Comparison of ENCODE assay signal across 23 mouse cellular contexts in the genomic region with DNA sequence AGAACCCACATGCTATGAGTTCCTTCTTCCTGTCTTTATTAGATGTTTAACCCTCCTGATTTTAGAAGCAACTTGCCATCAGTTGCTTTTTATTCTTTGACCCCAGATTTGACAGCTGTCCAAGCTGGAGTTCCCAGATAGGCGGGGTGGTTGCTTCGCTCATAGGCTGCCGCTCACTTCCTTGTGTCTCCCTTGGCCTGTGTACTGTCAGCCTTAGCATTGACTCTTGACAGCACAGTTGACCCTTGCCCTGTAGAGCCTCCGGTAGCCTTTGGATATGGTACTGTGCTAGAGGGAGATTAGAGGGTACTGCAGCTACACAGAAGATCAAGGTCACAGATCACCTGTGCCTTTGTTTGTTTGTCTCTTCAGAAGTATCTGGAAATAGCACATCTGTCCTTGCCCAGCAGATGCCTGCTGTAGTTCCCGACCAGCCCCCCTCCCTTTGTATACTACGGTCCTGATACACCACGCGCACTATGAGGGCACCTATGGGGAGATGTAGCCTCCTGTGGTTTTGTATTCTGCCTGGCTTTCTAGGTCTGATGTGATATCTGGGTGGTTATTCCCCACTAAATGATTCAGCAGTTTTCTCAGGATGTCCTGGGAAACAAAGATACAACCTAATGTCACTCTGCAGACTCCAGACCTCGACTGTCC. TPM values are rescaled to one million over a fixed set of nuclear protein-coding genes. Genes with fewer than 3 reads are reported as not detected.
A peak's percentile ranks its signal among the peaks of the same experiment; 100 is the strongest.
DNase-seq lines count a peak whose midpoint lies in the region; ATAC-seq and TF ChIP-seq lines count a peak whose summit lies in the region.
"Had no signal": no experiment of that assay in that cellular context is flagged by ENCODE, and none has a peak within 500 bp of the region (broad histone marks: within the 10 kb centered on the region; RNA-seq: fewer than 3 reads in every experiment).

No protein-coding gene starts in this region.

- H3K4me3 ChIP-seq in megakaryocyte, embryonic 14.5 days (replicated peaks) = peak overlapping the region; percentile 80
- H3K4me3 ChIP-seq in intestine, embryonic 16.5 days (ENCODE audit: low read length) = no peak overlapping the region
- no peak overlapping the region for H3K4me3 ChIP-seq in liver, embryonic 12.5 days
- no peak overlapping the region for H3K4me3 ChIP-seq in small intestine, adult 2 months (ENCODE audit: low read depth, low read length)
- H3K4me3 ChIP-seq in forebrain, embryonic 14.5 days (ENCODE audit: low read depth, low read length) = no peak overlapping the region
- H3K4me3 ChIP-seq: heart, embryonic 10.5 days; hindbrain, embryonic 15.5 days; midbrain, embryonic 15.5 days had no signal

- no peak for DNase-seq in spleen, postnatal 4 days (ENCODE audit: low spot score in 2 of 2)
- DNase-seq in forebrain, embryonic 14.5 days (ENCODE audit: low spot score) = no peak
- DNase-seq in right cerebral cortex, postnatal 4 days = no peak
- DNase-seq: adrenal gland, adult 8-10 months; cerebellum, postnatal 10 days; left cerebral cortex, postnatal 4 days; lung, adult 2 months; spleen, adult 18-20 months had no signal

- ATAC-seq in megakaryocyte, adult 5-6 weeks (ENCODE audit: poor library complexity, severe bottlenecking) = no peak
- peak; percentile 90 for ATAC-seq in intestine, embryonic 16.5 days
- peak; percentile 67 for ATAC-seq in liver, embryonic 12.5 days
- no peak for ATAC-seq in forebrain, embryonic 14.5 days
- ATAC-seq: CD4-positive, CD25-positive, alpha-beta regulatory T cell, adult 4 months; midbrain, embryonic 15.5 days had no signal

- H3K27ac ChIP-seq in intestine, embryonic 16.5 days (ENCODE audit: low read length) = no peak overlapping the region
- peak overlapping the region; percentile 45; the same call in 1 of the 2 replicates for H3K27ac ChIP-seq in liver, embryonic 12.5 days
- H3K27ac ChIP-seq in small intestine, adult 2 months (ENCODE audit: insufficient read depth, low read depth, low read length) = peak overlapping the region; percentile 70
- no peak overlapping the region for H3K27ac ChIP-seq in forebrain, embryonic 14.5 days (ENCODE audit: low read depth, low read length)
- H3K27ac ChIP-seq: heart, embryonic 10.5 days; hindbrain, embryonic 15.5 days; macrophage; midbrain, embryonic 15.5 days had no signal

- no peak overlapping the region for H3K9ac ChIP-seq in intestine, embryonic 16.5 days (ENCODE audit: low read depth, low read length)
- 0 out of 2 replicates have a peak overlapping the region, but pooled peaks have one; percentile 1 for H3K9ac ChIP-seq in liver, embryonic 12.5 days
- no peak overlapping the region for H3K9ac ChIP-seq in forebrain, embryonic 14.5 days (ENCODE audit: low read length)
- H3K9ac ChIP-seq: hindbrain, embryonic 15.5 days; midbrain, embryonic 15.5 days had no signal

- H3K9me3 ChIP-seq in megakaryocyte, embryonic 14.5 days = no peaks in the 10 kb centered on the region
- no peaks in the 10 kb centered on the region for H3K9me3 ChIP-seq in intestine, embryonic 16.5 days (ENCODE audit: control insufficient read depth, low read length)
- no peaks in the 10 kb centered on the region for H3K9me3 ChIP-seq in liver, embryonic 12.5 days (replicated peaks)
- no peaks in the 10 kb centered on the region for H3K9me3 ChIP-seq in forebrain, embryonic 14.5 days (replicated peaks; ENCODE audit: control insufficient read depth, low read length)
- H3K9me3 ChIP-seq: heart, embryonic 10.5 days; hindbrain, embryonic 15.5 days; midbrain, embryonic 15.5 days had no signal

- H3K27me3 ChIP-seq in megakaryocyte, embryonic 14.5 days (replicated peaks) = no peaks in the 10 kb centered on the region
- H3K27me3 ChIP-seq in intestine, embryonic 16.5 days (replicated peaks; ENCODE audit: control insufficient read depth, insufficient read depth, low read length) = no peaks in the 10 kb centered on the region
- no peaks in the 10 kb centered on the region for H3K27me3 ChIP-seq in liver, embryonic 12.5 days (replicated peaks)
- no peaks in the 10 kb centered on the region for H3K27me3 ChIP-seq in small intestine, adult 2 months (ENCODE audit: control insufficient read depth, insufficient read depth, low read length)
- H3K27me3 ChIP-seq in forebrain, embryonic 14.5 days (replicated peaks; ENCODE audit: control insufficient read depth, insufficient read depth, low read length) = no peaks in the 10 kb centered on the region
- H3K27me3 ChIP-seq: hindbrain, embryonic 15.5 days; midbrain, embryonic 15.5 days had no signal

- WGBS in intestine, embryonic 16.5 days = 71% methylated on average over 9 of the region's 9 CpGs
- 33% methylated on average over 9 of the region's 9 CpGs for WGBS in liver, embryonic 12.5 days (ENCODE audit: insufficient replicate concordance)
- 52% methylated on average over 9 of the region's 9 CpGs for WGBS in small intestine, adult 2 months
- 95% methylated on average over 9 of the region's 9 CpGs for WGBS in forebrain, embryonic 14.5 days

- TF ChIP-seq CTCF in small intestine, adult 2 months (IDR thresholded peaks at IDR 0.05; ENCODE audit: extremely low read depth, insufficient read length, insufficient replicate concordance, low read depth, low read length) = no peak

- H3K4me2 ChIP-seq in intestine, embryonic 16.5 days (ENCODE audit: low read depth, low read length) = no peak overlapping the region
- 0 out of 2 replicates have a peak overlapping the region, but pooled peaks have one; percentile 4 for H3K4me2 ChIP-seq in liver, embryonic 12.5 days
- H3K4me2 ChIP-seq in forebrain, embryonic 14.5 days (ENCODE audit: low read length) = no peak overlapping the region
- H3K4me2 ChIP-seq: hindbrain, embryonic 15.5 days; midbrain, embryonic 15.5 days had no signal

- peaks cover 98% of the 10 kb centered on the region for H3K36me3 ChIP-seq in megakaryocyte, embryonic 14.5 days (replicated peaks; ENCODE audit: low read length)
- H3K36me3 ChIP-seq in intestine, embryonic 16.5 days (ENCODE audit: control insufficient read depth, insufficient read depth, low read length) = peaks cover 47% of the 10 kb centered on the region
- peaks cover 100% of the 10 kb centered on the region for H3K36me3 ChIP-seq in liver, embryonic 12.5 days
- H3K36me3 ChIP-seq in small intestine, adult 2 months (ENCODE audit: control insufficient read depth, insufficient read depth, low read length) = peaks cover 80% of the 10 kb centered on the region
- peaks cover 99% of the 10 kb centered on the region for H3K36me3 ChIP-seq in forebrain, embryonic 14.5 days (ENCODE audit: control insufficient read depth, insufficient read depth, low read length)

- TF ChIP-seq POLR2A in small intestine, adult 2 months (IDR thresholded peaks at IDR 0.05; ENCODE audit: low read depth, low read length) = no peak

- peaks cover 99% of the 10 kb centered on the region for H3K4me1 ChIP-seq in megakaryocyte, embryonic 14.5 days
- 0 out of 2 replicates have a peak, but pooled peaks cover 3% of the 10 kb centered on the region for H3K4me1 ChIP-seq in intestine, embryonic 16.5 days (ENCODE audit: control insufficient read depth, insufficient read depth, low read length)
- peaks cover 24% of the 10 kb centered on the region for H3K4me1 ChIP-seq in liver, embryonic 12.5 days
- H3K4me1 ChIP-seq in small intestine, adult 2 months (ENCODE audit: control insufficient read depth, insufficient read depth, insufficient read length, low read length) = peaks cover 6% of the 10 kb centered on the region; the same call in 1 of the 2 replicates
- H3K4me1 ChIP-seq in forebrain, embryonic 14.5 days (ENCODE audit: control insufficient read depth, insufficient read depth, low read length) = no peaks in the 10 kb centered on the region
- H3K4me1 ChIP-seq: hindbrain, embryonic 15.5 days; midbrain, embryonic 15.5 days had no signal

RNA-seq across cellular contexts. Expression of a gene that starts 16.5 kb away (rescaled TPM):
- 0.68 TPM in 1 of 2 replicates, not detected in the other for polyA plus RNA-seq in megakaryocyte, embryonic 14.5 days (2012; ENCODE audit: insufficient read depth, low replicate concordance)
- not detected in 2 replicates for total RNA-seq in megakaryocyte, adult 5-6 weeks (2015)
- total RNA-seq in megakaryocyte, adult 5-6 weeks (2017) = not detected in 2 replicates
- not detected in 2 replicates for polyA plus RNA-seq in intestine, embryonic 16.5 days (2015; fragmentation: Nextera tagmentation; extraction: Ambion mirVana)
- polyA plus RNA-seq in liver, embryonic 12.5 days (2016; fragmentation: Nextera tagmentation; extraction: Ambion mirVana) = not detected in 2 replicates
- 0.30 and 0.81 TPM in 2 replicates for polyA plus RNA-seq in small intestine, adult 2 months (2012; rRNA removed)
- polyA plus RNA-seq in forebrain, embryonic 14.5 days (2014; fragmentation: Nextera tagmentation; extraction: Ambion mirVana) = not detected in 2 replicates
- total RNA-seq: gastrocnemius, postnatal 4 days; heart, postnatal 25 days; left cerebral cortex, adult 18-20 months had no signal
- polyA plus RNA-seq: forebrain, embryonic 11.5 days; heart, embryonic 10.5 days; hindbrain, embryonic 15.5 days; macrophage; midbrain, embryonic 15.5 days; stomach, embryonic 16.5 days had no signal

RNA-seq across cellular contexts. Expression of a gene that starts 27.5 kb away (rescaled TPM):
- 3,699 and 12,582 TPM in 2 replicates for polyA plus RNA-seq in megakaryocyte, embryonic 14.5 days (2012; ENCODE audit: insufficient read depth, low replicate concordance)
- 547 and 634 TPM in 2 replicates for total RNA-seq in megakaryocyte, adult 5-6 weeks (2015)
- total RNA-seq in megakaryocyte, adult 5-6 weeks (2017) = 285 and 337 TPM in 2 replicates
- polyA plus RNA-seq in intestine, embryonic 16.5 days (2015; fragmentation: Nextera tagmentation; extraction: Ambion mirVana) = 338 and 349 TPM in 2 replicates
- polyA plus RNA-seq in liver, embryonic 12.5 days (2016; fragmentation: Nextera tagmentation; extraction: Ambion mirVana) = 149 and 160 TPM in 2 replicates
- 127 and 242 TPM in 2 replicates for polyA plus RNA-seq in small intestine, adult 2 months (2012; rRNA removed)
- polyA plus RNA-seq in forebrain, embryonic 14.5 days (2014; fragmentation: Nextera tagmentation; extraction: Ambion mirVana) = 33.5 and 39.3 TPM in 2 replicates

RNA-seq across cellular contexts. Expression of a gene that starts 28.9 kb away (rescaled TPM):
- 80.4 and 130 TPM in 2 replicates for polyA plus RNA-seq in megakaryocyte, embryonic 14.5 days (2012; ENCODE audit: insufficient read depth, low replicate concordance)
- total RNA-seq in megakaryocyte, adult 5-6 weeks (2015) = 19.6 and 22.0 TPM in 2 replicates
- 50.2 and 63.1 TPM in 2 replicates for total RNA-seq in megakaryocyte, adult 5-6 weeks (2017)
- 40.5 and 43.1 TPM in 2 replicates for polyA plus RNA-seq in intestine, embryonic 16.5 days (2015; fragmentation: Nextera tagmentation; extraction: Ambion mirVana)
- polyA plus RNA-seq in liver, embryonic 12.5 days (2016; fragmentation: Nextera tagmentation; extraction: Ambion mirVana) = 48.7 and 49.1 TPM in 2 replicates
- polyA plus RNA-seq in small intestine, adult 2 months (2012; rRNA removed) = 13.6 and 23.3 TPM in 2 replicates
- 24.8 and 26.9 TPM in 2 replicates for polyA plus RNA-seq in forebrain, embryonic 14.5 days (2014; fragmentation: Nextera tagmentation; extraction: Ambion mirVana)

RNA-seq across cellular contexts. Expression of a gene that starts 37.9 kb away (rescaled TPM):
- 66.0 and 142 TPM in 2 replicates for polyA plus RNA-seq in megakaryocyte, embryonic 14.5 days (2012; ENCODE audit: insufficient read depth, low replicate concordance)
- 9.8 and 10.3 TPM in 2 replicates for total RNA-seq in megakaryocyte, adult 5-6 weeks (2015)
- 15.2 and 15.6 TPM in 2 replicates for total RNA-seq in megakaryocyte, adult 5-6 weeks (2017)
- 80.4 and 81.7 TPM in 2 replicates for polyA plus RNA-seq in intestine, embryonic 16.5 days (2015; fragmentation: Nextera tagmentation; extraction: Ambion mirVana)
- 29.3 and 31.4 TPM in 2 replicates for polyA plus RNA-seq in liver, embryonic 12.5 days (2016; fragmentation: Nextera tagmentation; extraction: Ambion mirVana)
- polyA plus RNA-seq in small intestine, adult 2 months (2012; rRNA removed) = 18.8 and 30.5 TPM in 2 replicates
- polyA plus RNA-seq in forebrain, embryonic 14.5 days (2014; fragmentation: Nextera tagmentation; extraction: Ambion mirVana) = 41.8 and 51.9 TPM in 2 replicates

RNA-seq across cellular contexts. Expression of a gene that starts 44.7 kb away (rescaled TPM):
- 1.8 TPM in 1 of 2 replicates, not detected in the other for polyA plus RNA-seq in megakaryocyte, embryonic 14.5 days (2012; ENCODE audit: insufficient read depth, low replicate concordance)
- not detected in 2 replicates for total RNA-seq in megakaryocyte, adult 5-6 weeks (2015)
- not detected in 2 replicates for total RNA-seq in megakaryocyte, adult 5-6 weeks (2017)
- polyA plus RNA-seq in intestine, embryonic 16.5 days (2015; fragmentation: Nextera tagmentation; extraction: Ambion mirVana) = not detected in 2 replicates
- not detected in 2 replicates for polyA plus RNA-seq in liver, embryonic 12.5 days (2016; fragmentation: Nextera tagmentation; extraction: Ambion mirVana)
- polyA plus RNA-seq in small intestine, adult 2 months (2012; rRNA removed) = 0.09 and 0.13 TPM in 2 replicates
- not detected in 2 replicates for polyA plus RNA-seq in forebrain, embryonic 14.5 days (2014; fragmentation: Nextera tagmentation; extraction: Ambion mirVana)
- total RNA-seq: adrenal gland, adult 8-10 months; gastrocnemius, postnatal 4 days; heart, postnatal 25 days had no signal
- polyA plus RNA-seq: CD4-positive, CD25-positive, alpha-beta regulatory T cell, adult 4 months; forebrain, embryonic 11.5 days; heart, embryonic 10.5 days; lung, adult 2 months; macrophage; midbrain, embryonic 15.5 days; stomach, embryonic 16.5 days had no signal

Comparison
In these comparisons a context has a peak if more than half of its experiments do, and no peak if none do; other contexts are left out.
1. ATAC-seq: peak in intestine, embryonic 16.5 days (single experiment) and liver, embryonic 12.5 days (single experiment); none in megakaryocyte, adult 5-6 weeks (single experiment) and forebrain, embryonic 14.5 days (single experiment).
2. H3K27ac ChIP-seq: peak in liver, embryonic 12.5 days (single experiment) and small intestine, adult 2 months (single experiment); none in intestine, embryonic 16.5 days (single experiment) and forebrain, embryonic 14.5 days (single experiment).
3. RNA of a gene that starts 27.5 kb away (polyA plus RNA-seq): 3,699 to 12,582 TPM in megakaryocyte, embryonic 14.5 days; 338 to 349 TPM in intestine, embryonic 16.5 days, 127 to 242 TPM in small intestine, adult 2 months, 149 to 160 TPM in liver, embryonic 12.5 days and 33.5 to 39.3 TPM in forebrain, embryonic 14.5 days; every median in the first group is over 10 times any median in the second.